Mouse (Mus musculus): ENCODE results near the gene Efemp2.
"Not testable (repeated sequence)": the region's sequence is repeated elsewhere in the genome, so short reads cannot be mapped to it uniquely, and the experiment has no call there.

The Efemp2 gene

GRCm38 (mm10) chr19:5477004-5477667 is 3.4 kb downstream of the Efemp2 start:
- no peak for DNase-seq (ENCODE audit: low spot score)

GRCm38 (mm10) chr19:5477668-5478300 is 4.0 kb downstream of the Efemp2 start:
- no peak for DNase-seq (ENCODE audit: low spot score)

- no peak for DNase-seq (ENCODE audit: low spot score)
Measured at GRCm38 (mm10) chr19:5480016-5480415, 6.3 kb downstream of the Efemp2 start.

- DNase-seq (ENCODE audit: low spot score): no peak
Measured at GRCm38 (mm10) chr19:5481398-5481797, 7.6 kb downstream of the Efemp2 start.

DNA sequence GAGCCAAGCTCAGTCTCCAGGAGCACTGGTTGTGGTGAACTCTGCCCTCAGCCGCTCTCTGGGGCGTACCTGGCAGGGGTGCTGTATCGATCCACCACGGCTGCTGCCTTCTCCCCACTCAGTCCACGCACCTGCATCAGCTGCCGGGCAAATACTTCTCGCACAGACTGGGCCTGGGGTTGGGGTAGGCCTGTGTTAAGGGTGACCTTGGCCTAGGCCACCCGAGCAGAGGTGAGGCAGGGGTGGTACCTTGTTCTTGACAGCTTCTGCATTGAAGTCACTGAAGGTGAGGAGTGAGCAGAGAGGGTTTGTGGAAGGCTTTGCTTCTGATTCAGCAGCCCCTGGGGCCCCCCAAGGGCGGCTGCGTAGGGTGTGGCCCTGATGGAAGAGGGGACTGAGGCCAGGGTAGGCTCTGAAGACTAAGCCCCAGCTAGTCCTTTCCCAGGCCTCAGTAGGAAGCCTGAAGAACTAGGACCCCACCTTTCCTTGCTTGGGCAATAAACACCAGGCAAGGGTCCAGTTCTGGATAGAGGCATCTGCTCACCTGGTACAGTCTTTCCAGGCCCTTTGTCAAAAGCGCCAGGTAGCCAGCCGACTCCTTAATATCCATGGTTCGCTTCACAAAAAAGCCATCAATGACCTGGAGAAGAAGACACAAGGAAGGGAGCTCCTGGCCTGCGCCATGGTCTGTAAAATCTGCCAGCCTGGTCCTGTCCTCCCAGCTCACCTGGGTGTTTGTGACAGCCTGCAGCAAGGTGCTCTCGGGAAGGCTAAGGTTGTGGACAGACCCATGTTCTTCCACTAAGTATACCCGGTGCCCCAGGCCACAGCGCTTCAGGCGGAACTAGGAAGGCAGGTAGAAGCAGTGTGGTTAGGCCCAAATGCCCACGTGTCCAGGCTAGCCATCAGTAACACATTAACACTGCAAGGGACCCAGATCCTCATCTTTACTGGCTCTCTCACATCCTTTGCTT is 9.9 kb downstream of the Efemp2 start:
- no peak for DNase-seq (ENCODE audit: low spot score)

GRCm38 (mm10) chr19:5484496-5484895 is 10.7 kb downstream of the Efemp2 start:
- DNase-seq (ENCODE audit: low spot score): no peak

GRCm38 (mm10) chr19:5485371-5485770 is 11.6 kb downstream of the Efemp2 start:
- DNase-seq (ENCODE audit: low spot score): no peak

DNA sequence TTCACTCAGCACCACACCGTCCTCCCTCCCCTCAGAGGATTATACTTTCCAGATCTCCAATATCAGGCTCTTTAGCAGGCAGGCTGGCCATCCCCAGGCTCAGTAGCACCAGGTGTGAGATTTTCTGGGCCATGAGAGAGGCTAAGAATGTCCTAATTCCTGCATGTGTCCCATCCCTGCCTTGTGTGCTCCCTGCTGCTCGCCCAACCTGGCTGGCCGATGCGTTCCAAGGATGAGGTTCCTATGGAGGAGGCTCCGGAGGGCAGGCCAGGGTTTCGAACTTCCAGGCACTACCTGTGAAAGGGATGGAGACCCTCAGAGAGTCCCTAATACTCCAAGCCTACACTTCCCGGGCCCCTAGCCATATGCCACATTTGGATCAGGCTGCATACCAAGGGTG is 12.1 kb downstream of the Efemp2 start:
- DNase-seq (ENCODE audit: low spot score): no peak

- peak; percentile 50 for DNase-seq (ENCODE audit: low spot score)
Measured at GRCm38 (mm10) chr19:5486286-5486685, 12.5 kb downstream of the Efemp2 start.

DNA sequence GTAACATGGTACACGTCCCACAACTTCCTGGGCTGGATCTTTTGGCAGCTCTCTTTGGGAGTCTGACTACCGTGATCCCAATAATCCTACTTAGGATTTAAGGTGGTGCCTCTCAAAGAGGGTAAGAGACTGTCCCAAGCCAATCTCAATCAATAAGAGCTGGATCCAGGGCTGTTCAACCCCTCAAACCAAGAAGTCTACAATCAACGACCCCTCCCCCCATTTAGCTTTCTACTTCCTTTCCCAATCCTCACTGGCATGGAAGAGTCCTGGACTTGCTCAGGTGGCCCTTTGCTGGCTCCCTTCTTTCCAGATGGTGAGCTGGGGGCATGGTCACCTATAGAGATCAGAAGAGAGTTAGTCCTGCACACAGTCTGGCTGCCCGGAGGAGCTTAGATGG is 13.0 kb downstream of the Efemp2 start:
- DNase-seq (ENCODE audit: low spot score): no peak

DNA sequence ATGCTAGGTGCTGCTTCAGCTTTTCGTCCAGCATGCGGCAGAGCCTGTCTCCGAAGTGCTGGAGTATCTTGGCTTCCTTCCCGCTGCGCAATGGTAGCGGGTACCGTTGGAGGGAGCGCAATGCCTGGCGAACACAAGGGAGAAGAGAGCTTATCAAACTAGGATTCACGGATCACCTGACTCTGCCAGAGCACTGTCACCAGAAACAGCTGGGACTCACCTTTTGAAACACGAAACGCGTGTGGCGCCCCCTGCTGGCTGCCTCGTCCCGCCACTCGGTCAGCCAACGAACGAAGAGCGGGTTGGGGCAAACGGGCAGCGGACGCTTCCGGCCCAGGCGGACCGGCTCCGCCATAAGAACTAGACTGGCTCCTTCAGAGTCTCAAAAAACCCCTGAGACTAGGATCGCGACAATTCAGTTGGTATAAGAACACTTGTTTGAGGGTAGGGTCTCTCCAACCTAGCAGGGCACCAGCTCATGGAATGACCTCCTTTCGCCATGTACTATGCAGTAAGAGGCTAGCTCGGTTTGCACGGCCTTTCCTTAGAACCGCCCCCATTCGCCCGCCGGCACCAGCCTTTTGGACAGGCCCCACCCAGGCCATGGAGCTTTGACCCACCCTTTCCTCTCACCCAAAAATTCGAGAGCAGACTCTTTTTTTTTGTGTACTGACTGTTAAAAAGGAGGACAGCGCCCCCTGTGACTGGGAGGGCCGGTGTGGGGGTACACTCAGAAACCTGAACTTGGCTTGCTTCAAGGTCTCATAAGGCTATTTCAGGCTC is 14.2 kb downstream of the Efemp2 start, which contains the start of gene Mus81:
Gene Mus81 (minus strand): TSS at position 635 of the 783 bp plus-strand sequence.
- peak; percentile 97 for DNase-seq (ENCODE audit: low spot score)

DNA sequence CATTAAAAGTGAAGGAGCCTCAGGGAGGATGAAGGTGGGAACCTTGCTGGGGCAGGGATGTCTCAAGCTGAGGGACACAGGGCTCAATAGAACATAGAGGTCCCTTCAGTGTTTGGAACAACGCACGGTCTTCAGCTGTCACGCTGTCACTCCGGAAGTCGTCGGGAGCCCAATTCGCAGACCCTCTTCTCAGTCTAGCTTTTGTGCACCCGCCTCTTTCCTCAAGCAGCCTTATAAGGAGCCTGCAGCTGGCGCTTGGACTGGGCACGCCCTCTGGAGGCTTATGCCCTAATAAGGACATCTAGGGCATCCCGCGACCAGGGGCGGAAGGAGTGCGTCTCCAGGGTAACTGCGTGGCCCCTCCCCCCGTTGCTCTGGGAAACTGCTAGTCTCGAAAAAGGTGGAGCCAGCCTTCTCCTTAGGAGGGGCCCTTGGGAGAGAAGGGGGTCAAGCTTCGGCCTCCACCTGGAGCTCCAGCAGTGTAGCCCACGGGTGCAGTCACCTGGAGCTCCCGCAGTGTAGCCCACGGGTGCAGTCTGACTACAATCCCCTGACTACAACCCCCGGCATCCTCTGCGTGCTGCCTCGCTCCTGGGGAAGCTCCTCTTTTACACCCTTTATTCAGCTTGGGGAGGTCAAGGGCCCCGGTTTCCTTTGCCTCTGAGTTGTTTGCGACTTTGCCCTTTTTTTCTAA is 15.3 kb downstream of the Efemp2 start:
- DNase-seq (ENCODE audit: low spot score): peak; percentile 98

DNA sequence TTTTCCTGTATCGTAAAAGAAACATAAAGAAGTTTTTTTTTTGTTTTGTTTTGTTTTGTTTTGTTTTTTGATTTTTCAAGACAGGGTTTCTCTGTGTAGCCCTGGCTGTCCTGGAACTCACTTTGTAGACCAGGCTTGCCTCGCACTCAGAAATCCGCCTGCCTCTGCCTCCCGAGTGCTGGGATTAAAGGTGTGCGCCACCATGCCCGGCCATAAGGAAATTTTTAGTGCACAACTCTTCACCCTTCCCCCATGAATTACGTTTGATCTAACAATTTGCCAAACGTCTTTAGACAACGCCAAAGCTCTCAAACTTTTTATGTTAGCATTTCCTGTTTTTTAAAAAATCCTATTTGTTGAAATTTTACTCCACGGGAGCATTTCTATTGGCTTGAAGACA is 16.0 kb downstream of the Efemp2 start:
- DNase-seq (ENCODE audit: low spot score): not testable (repeated sequence)

- peak; percentile 94 for DNase-seq (ENCODE audit: low spot score)
Measured at GRCm38 (mm10) chr19:5490313-5490897, 16.7 kb downstream of the Efemp2 start, which contains the start of gene Cfl1. Gene Cfl1 (plus strand): TSS chr19:5490455.

DNA sequence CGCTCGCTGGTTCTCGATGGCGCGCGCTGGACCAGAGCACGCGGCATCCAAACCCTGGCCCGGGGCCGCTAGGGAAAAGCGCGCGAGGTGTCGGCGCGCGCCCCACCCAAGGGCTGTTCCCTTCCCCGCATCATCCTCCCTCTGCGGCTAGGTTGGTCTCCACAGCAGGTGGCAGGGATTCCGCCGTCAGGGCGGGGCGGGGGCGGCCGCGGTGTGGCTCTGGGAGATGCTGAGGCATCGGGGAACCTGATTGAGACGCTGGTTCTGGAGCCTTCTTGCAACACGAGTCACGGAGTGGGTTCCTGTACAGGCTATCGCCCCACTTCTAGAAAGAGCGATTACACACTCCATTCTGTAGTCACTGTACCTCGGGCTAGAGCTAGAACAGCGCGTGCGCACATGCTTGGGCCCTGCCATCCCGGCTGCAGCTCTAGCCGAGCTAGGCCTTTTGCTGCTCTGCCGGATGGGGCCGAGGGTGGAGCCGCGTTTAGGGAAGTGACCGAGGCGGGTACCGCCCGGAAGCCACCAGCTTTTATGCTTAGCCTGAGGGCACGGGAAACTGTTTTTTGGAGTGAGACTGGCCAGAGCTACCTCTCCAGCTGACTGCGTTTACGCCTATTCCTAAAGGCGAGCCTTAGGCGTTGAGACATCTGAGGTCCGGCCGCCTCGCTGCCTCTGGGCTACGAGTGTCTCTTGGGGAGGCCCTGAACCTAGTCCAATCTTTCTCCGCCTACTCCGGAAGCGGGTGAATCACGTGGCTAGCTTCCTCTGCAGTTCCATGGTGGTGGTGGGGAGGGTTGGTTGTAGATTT is 17.3 kb downstream of the Efemp2 start:
- peak; percentile 82 for DNase-seq (ENCODE audit: low spot score)

GRCm38 (mm10) chr19:5492641-5493040 is 18.9 kb downstream of the Efemp2 start:
- DNase-seq (ENCODE audit: low spot score): no peak

DNA sequence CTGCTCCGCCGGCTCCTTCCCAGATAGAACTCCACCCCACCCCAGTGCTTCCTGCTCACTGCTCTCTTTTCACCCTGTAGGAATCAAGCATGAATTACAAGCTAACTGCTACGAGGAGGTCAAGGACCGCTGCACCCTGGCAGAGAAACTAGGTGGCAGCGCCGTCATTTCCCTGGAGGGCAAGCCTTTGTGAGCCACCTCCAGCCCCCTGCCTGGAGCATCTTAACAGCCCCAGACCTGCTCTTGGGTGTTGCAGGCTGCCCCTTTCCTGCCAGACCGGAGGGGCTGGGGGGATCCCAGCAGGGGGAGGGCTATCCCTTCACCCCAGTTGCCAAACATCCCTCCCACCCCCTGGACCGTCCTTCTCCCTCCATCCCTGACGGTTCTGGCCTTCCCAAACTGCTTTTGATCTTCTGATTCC is 19.6 kb downstream of the Efemp2 start:
- not testable (repeated sequence) for DNase-seq (ENCODE audit: low spot score)

DNA sequence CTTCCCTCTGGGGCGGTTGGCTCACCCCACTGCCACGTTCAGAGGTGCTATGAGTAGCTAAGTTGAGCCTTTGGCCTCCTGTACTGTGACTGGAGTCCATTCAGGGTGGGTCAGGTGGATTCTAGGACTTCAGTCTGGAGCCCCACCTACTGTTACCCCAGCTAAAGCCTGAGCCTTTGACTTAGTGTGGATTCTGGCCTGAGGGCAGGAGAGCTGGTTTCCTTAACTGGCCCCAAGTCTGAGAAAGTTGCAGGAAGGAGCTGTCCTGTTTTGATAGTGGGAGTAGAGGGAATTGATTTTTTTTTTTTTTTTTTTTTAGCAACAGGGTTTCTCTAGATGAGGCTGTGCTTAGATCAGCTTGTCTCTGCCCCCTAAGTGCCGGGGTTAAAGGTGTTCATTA is 20.6 kb downstream of the Efemp2 start:
- DNase-seq (ENCODE audit: low spot score): no peak

DNA sequence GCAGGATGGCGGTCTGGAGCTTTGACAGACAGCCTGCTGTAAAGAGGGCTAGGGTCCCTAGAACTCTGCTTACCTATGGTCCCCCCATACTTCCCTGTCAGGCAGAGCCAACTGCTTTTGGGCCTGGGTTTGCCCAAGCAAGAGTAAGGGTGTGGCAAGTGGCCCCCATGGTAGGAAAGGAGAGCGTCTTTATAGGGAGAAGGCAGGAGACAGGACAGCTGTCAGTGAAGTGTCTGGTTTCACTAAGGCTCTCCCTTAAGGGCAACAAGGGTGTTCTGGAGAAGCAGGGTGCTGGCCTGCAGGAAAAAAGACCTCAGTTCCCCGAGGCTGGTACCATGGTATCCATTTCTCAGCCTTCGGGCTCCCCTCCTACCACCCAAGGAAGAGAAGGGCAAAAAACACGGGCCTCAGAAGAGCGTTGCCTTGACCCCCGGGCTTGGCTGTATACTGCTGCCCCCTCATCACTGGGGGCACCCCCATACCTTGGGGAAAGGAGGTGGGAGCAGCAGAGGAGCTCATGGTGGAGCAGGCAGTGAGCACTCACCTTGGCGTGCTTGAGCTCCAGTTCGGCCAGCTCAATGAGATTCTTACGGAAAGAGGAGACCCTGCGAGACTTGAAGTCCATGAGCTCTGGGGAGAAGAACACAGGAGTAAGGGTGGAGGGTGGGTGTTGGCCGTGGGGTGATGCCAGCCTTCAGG is 21.7 kb downstream of the Efemp2 start:
- no peak for DNase-seq (ENCODE audit: low spot score)

Measured in urinary bladder, postnatal 14 days (tissue).